Comparison of ENCODE assay signal across 11 mouse cellular contexts in genomic region chr9:63759973-63760722, GRCm38 (mm10). TPM values are rescaled to one million over a fixed set of nuclear protein-coding genes. Genes with fewer than 3 reads are reported as not detected.
DNase-seq lines count a peak whose midpoint lies in the region; ATAC-seq and TF ChIP-seq lines count a peak whose summit lies in the region.
"Had no signal": no experiment of that assay in that cellular context is flagged by ENCODE, and none has a peak within 500 bp of the region (broad histone marks: within the 10 kb centered on the region; RNA-seq: fewer than 3 reads in every experiment).

No protein-coding gene starts in this region.

- H3K36me3 ChIP-seq in thymus, adult 2 months (ENCODE audit: control insufficient read depth, insufficient read depth, low read length), result no peaks in the 10 kb centered on the region
- no peaks in the 10 kb centered on the region for H3K36me3 ChIP-seq in kidney, adult 2 months (ENCODE audit: control insufficient read depth, insufficient read depth, low read length)
- 0 out of 2 replicates have a peak, but pooled peaks cover 1% of the 10 kb centered on the region for H3K36me3 ChIP-seq in limb, embryonic 10.5 days
- H3K36me3 ChIP-seq in stomach, postnatal 0 days (ENCODE audit: control insufficient read depth, insufficient read depth, low read length), result no peaks in the 10 kb centered on the region
- H3K36me3 ChIP-seq: heart, embryonic 15.5 days had no signal

- peaks cover 38% of the 10 kb centered on the region for H3K4me1 ChIP-seq in thymus, adult 2 months (replicated peaks; ENCODE audit: control insufficient read depth, insufficient read depth, low read length)
- H3K4me1 ChIP-seq in kidney, adult 2 months (ENCODE audit: control insufficient read depth, insufficient read depth, low read length), result peaks cover 18% of the 10 kb centered on the region
- peaks cover 33% of the 10 kb centered on the region for H3K4me1 ChIP-seq in limb, embryonic 10.5 days
- H3K4me1 ChIP-seq in stomach, postnatal 0 days (replicated peaks; ENCODE audit: control insufficient read depth, insufficient read depth), result peaks cover 10% of the 10 kb centered on the region; the same call in 1 of the 2 replicates

- no peak for ATAC-seq in stomach, postnatal 0 days (ENCODE audit: low FRiP score, low TSS enrichment)

- 65% methylated on average over 7 of the region's 7 CpGs for WGBS in thymus, adult 2 months
- WGBS in kidney, adult 2 months, result 54% methylated on average over 7 of the region's 7 CpGs
- 86% methylated on average over 7 of the region's 7 CpGs for WGBS in limb, embryonic 10.5 days
- 67% methylated on average over 7 of the region's 7 CpGs for WGBS in stomach, postnatal 0 days

- TF ChIP-seq POLR2A in thymus, adult 2 months (IDR thresholded peaks at IDR 0.05; ENCODE audit: control insufficient read depth, extremely low read depth, insufficient read depth, low read length, poor library complexity), result no peak
- TF ChIP-seq POLR2A in kidney, adult 2 months (IDR thresholded peaks at IDR 0.05; ENCODE audit: low read depth, low read length), result no peak

- H3K9ac ChIP-seq in stomach, postnatal 0 days (ENCODE audit: low read length), result no peak overlapping the region
- H3K9ac ChIP-seq: heart, embryonic 15.5 days had no signal

- no peak for DNase-seq in thymus, adult 2 months
- DNase-seq in thymus, postnatal 10 days (ENCODE audit: low spot score in 2 of 2), result no peak
- peak; percentile 94 for DNase-seq in kidney, adult 2 months
- DNase-seq in limb, embryonic 10.5 days (ENCODE audit: low spot score), result no peak
- DNase-seq in stomach, postnatal 0 days (ENCODE audit: low spot score), result peak; percentile 58
- DNase-seq in cerebellum, adult 11 months, result no peak
- no peak for DNase-seq in embryo, embryonic 11 days
- DNase-seq: cerebellum, adult 9-10 months; spleen, adult 18-20 months; thymus, postnatal 36 days had no signal

- H3K9me3 ChIP-seq in limb, embryonic 10.5 days (replicated peaks), result no peaks in the 10 kb centered on the region
- no peaks in the 10 kb centered on the region for H3K9me3 ChIP-seq in stomach, postnatal 0 days (ENCODE audit: control insufficient read depth, low read length)
- H3K9me3 ChIP-seq: heart, embryonic 15.5 days had no signal

- H3K4me2 ChIP-seq in stomach, postnatal 0 days (replicated peaks; ENCODE audit: low read depth), result no peak overlapping the region

- no peak for TF ChIP-seq CTCF in thymus, adult 2 months (IDR thresholded peaks at IDR 0.05; ENCODE audit: borderline replicate concordance, control insufficient read depth, extremely low read depth, insufficient read depth, low read length, poor library complexity)
- no peak for TF ChIP-seq CTCF in kidney, adult 2 months (conservative IDR thresholded peaks at IDR 0.05; ENCODE audit: insufficient read depth, insufficient read length, low read depth, low read length)
- no peak for TF ChIP-seq CTCF in stomach, postnatal 0 days (IDR thresholded peaks at IDR 0.05; ENCODE audit: low read depth)

- H3K4me3 ChIP-seq in thymus, adult 2 months (ENCODE audit: control insufficient read depth, insufficient read depth, low read length), result no peak overlapping the region
- H3K4me3 ChIP-seq in kidney, adult 2 months (ENCODE audit: insufficient read depth, low read depth, low read length), result no peak overlapping the region
- no peak overlapping the region for H3K4me3 ChIP-seq in limb, embryonic 10.5 days
- H3K4me3 ChIP-seq in stomach, postnatal 0 days (ENCODE audit: low read depth, low read length), result no peak overlapping the region
- H3K4me3 ChIP-seq: heart, embryonic 15.5 days had no signal

- peak overlapping the region; percentile 86 for H3K27ac ChIP-seq in thymus, adult 2 months (ENCODE audit: control insufficient read depth, insufficient read depth, low read length)
- H3K27ac ChIP-seq in kidney, adult 2 months (ENCODE audit: insufficient read depth, low read depth, low read length), result peak overlapping the region; percentile 94
- H3K27ac ChIP-seq in limb, embryonic 10.5 days, result peak overlapping the region; percentile 96; the same call in 1 of the 2 replicates
- peak overlapping the region; percentile 98 for H3K27ac ChIP-seq in stomach, postnatal 0 days (replicated peaks)

- H3K27me3 ChIP-seq in thymus, adult 2 months (ENCODE audit: control insufficient read depth, insufficient read depth, low read length), result no peaks in the 10 kb centered on the region
- H3K27me3 ChIP-seq in kidney, adult 2 months (replicated peaks; ENCODE audit: control insufficient read depth, insufficient read depth, low read length), result no peaks in the 10 kb centered on the region
- no peaks in the 10 kb centered on the region for H3K27me3 ChIP-seq in limb, embryonic 10.5 days (ENCODE audit: low read depth, poor library complexity, severe bottlenecking)
- no peaks in the 10 kb centered on the region for H3K27me3 ChIP-seq in stomach, postnatal 0 days (ENCODE audit: control insufficient read depth, insufficient read depth, low read length)
- H3K27me3 ChIP-seq: heart, embryonic 15.5 days had no signal

- no peak for TF ChIP-seq EP300 in stomach, postnatal 0 days (optimal IDR thresholded peaks at IDR 0.05)

RNA-seq across cellular contexts. Expression of gene Smad3, which starts 2.4 kb away (rescaled TPM):
- 63.4 and 70.9 TPM in 2 replicates for polyA plus RNA-seq in thymus, adult 2 months (2012; rRNA removed)
- polyA plus RNA-seq in kidney, adult 2 months (2012; rRNA removed), result 33.5 and 37.0 TPM in 2 replicates
- 27.1 and 27.7 TPM in 2 replicates for polyA plus RNA-seq in limb, embryonic 10.5 days (2016; fragmentation: Nextera tagmentation; extraction: Ambion mirVana)
- 5.3 and 6.4 TPM in 2 replicates for polyA plus RNA-seq in stomach, postnatal 0 days (2015; fragmentation: Nextera tagmentation; extraction: Ambion mirVana)

Comparison
In these comparisons a context has a peak if more than half of its experiments do, and no peak if none do; other contexts are left out.
1. DNase-seq: peak in kidney, adult 2 months (single experiment) and stomach, postnatal 0 days (single experiment); none in thymus, adult 2 months (single experiment), thymus, postnatal 10 days (0 of 2), limb, embryonic 10.5 days (single experiment), cerebellum, adult 11 months (single experiment) and embryo, embryonic 11 days (single experiment).
2. Peak in every context shown above with its lines, with median percentiles within 50 percentile points of each other: H3K27ac ChIP-seq.